Mouse (Mus musculus): ENCODE data around the gene G6pc3. TPM values are rescaled to one million over a fixed set of nuclear protein-coding genes. Genes with fewer than 3 reads are reported as not detected.

Gene G6pc3
- total and polyA plus RNA-seq, 3 experiments = 31.3 to 72.3 (median 34.7) TPM

- TF ChIP-seq MYC (IDR thresholded peaks at IDR 0.05; ENCODE audit: low read depth, low read length) (peak; percentile 74; the same call in 1 of the 2 replicates), ZC3H11A (IDR thresholded peaks at IDR 0.05; ENCODE audit: low read depth, low read length) (no peak), NELFE (IDR thresholded peaks at IDR 0.05; ENCODE audit: low read depth, low read length) (peak; percentile 34; the same call in 1 of the 2 replicates), ELF1 (IDR thresholded peaks at IDR 0.05; ENCODE audit: low read depth, low read length) (peak; percentile 81), SIN3A (IDR thresholded peaks at IDR 0.05; ENCODE audit: low read length) (peak; percentile 68), ZMIZ1 (IDR thresholded peaks at IDR 0.05; ENCODE audit: low read depth, low read length) (no peak), SMC3 (IDR thresholded peaks at IDR 0.05; ENCODE audit: low read depth, low read length) (peak; percentile 88), KAT2A (IDR thresholded peaks at IDR 0.05; ENCODE audit: insufficient replicate concordance, low read length) (no peak), UBTF (IDR thresholded peaks at IDR 0.05; ENCODE audit: low read depth, low read length) (no peak), HCFC1 (IDR thresholded peaks at IDR 0.05; ENCODE audit: low read depth, low read length) (peak; percentile 65), E2F4 (IDR thresholded peaks at IDR 0.05; ENCODE audit: insufficient replicate concordance, low read depth, low read length) (no peak), USF2 (conservative IDR thresholded peaks at IDR 0.05; ENCODE audit: low read depth, low read length) (no peak), JUND (conservative IDR thresholded peaks at IDR 0.05; ENCODE audit: low read depth, low read length) (no peak), TCF12 (IDR thresholded peaks at IDR 0.05; ENCODE audit: low read depth, low read length) (0 out of 2 replicates have a peak, but pooled peaks have one; percentile 42), CTCF (conservative IDR thresholded peaks at IDR 0.05 in 1 of 2, IDR thresholded peaks at IDR 0.05 in 1 of 2; ENCODE audit: low read depth in 2 of 2, low read length in 2 of 2) (peak; percentile 83 to 89), RCOR1 (conservative IDR thresholded peaks at IDR 0.05; ENCODE audit: low read depth, low read length) (no peak), ZKSCAN1 (IDR thresholded peaks at IDR 0.05; ENCODE audit: borderline replicate concordance, low read depth, low read length) (no peak), BHLHE40 (IDR thresholded peaks at IDR 0.05; ENCODE audit: low read depth, low read length) (peak; percentile 67), POLR2AphosphoS2 (IDR thresholded peaks at IDR 0.05; ENCODE audit: low read depth, low read length) (no peak), IRF4 (IDR thresholded peaks at IDR 0.05; ENCODE audit: low read depth, low read length) (peak; percentile 55), POLR2A (IDR thresholded peaks at IDR 0.05; ENCODE audit: low read depth, low read length) (no peak), ETS1 (conservative IDR thresholded peaks at IDR 0.05; ENCODE audit: low read depth, low read length) (0 out of 2 replicates have a peak, but pooled peaks have one; percentile 14)
Measured at GRCm38 (mm10) chr11:102209742-102210141, 20.3 kb downstream of the G6pc3 start (continued).

GRCm38 (mm10) chr11:102210185-102210584 lies 20.8 kb downstream of the G6pc3 start:
- Histone ChIP-seq H3K79me2 (replicated peaks; ENCODE audit: control insufficient read depth, extremely low read depth, insufficient read depth, poor library complexity, severe bottlenecking) (0 out of 2 replicates have a peak, but pooled peaks cover 2% of the 10 kb centered on the region), H3K4me1 (ENCODE audit: control insufficient read depth in 1 of 2, insufficient read depth in 2 of 2) (peaks cover 39 to 75% of the 10 kb centered on the region in 2 experiments), H3K4me2 (ENCODE audit: insufficient read depth, low read depth, poor library complexity, severe bottlenecking) (no peak overlapping the region), H3K4me3 (replicated peaks in 1 of 3; ENCODE audit: low read depth in 2 of 3, low read length in 2 of 3, poor library complexity in 1 of 3) (no peak overlapping the region), H3K9me3 (replicated peaks; ENCODE audit: low read length) (no peaks in the 10 kb centered on the region), H3K27me3 (replicated peaks) (no peaks in the 10 kb centered on the region), H3K36me3 (replicated peaks in 1 of 2; ENCODE audit: control insufficient read depth in 1 of 2, insufficient read depth in 1 of 2, low read length in 1 of 2) (peaks cover 11 to 38% of the 10 kb centered on the region in 2 experiments), H3K27ac (ENCODE audit: insufficient read depth, low read depth) (no peak overlapping the region), H3K9ac (ENCODE audit: insufficient read depth, low read depth) (no peak overlapping the region)
- DNase-seq (ENCODE audit: extremely low read depth) = no peak
- dilution Hi-C loops (cut with MboI; ENCODE audit: extremely low pct_ligation_motif_present, extremely low pct_unique_long_range_greater_than_20kb, low sequenced_read_pairs) (no loop called here), in situ Hi-C loops (cut with MboI; ENCODE audit: low pct_ligation_motif_present, low pct_unique_long_range_greater_than_20kb, low sequenced_read_pairs) (no loop called here)
- TF ChIP-seq GABPA (IDR thresholded peaks at IDR 0.05; ENCODE audit: insufficient replicate concordance, low read depth, low read length) = no peak
- no peak for TF ChIP-seq ZMIZ1 (IDR thresholded peaks at IDR 0.05; ENCODE audit: low read depth, low read length)
- no peak for TF ChIP-seq POLR2AphosphoS2 (IDR thresholded peaks at IDR 0.05; ENCODE audit: low read depth, low read length)
- TF ChIP-seq MEF2A (IDR thresholded peaks at IDR 0.05; ENCODE audit: borderline replicate concordance, low read depth, low read length) = no peak
- TF ChIP-seq TBP (conservative IDR thresholded peaks at IDR 0.05; ENCODE audit: low read depth, low read length) = no peak
- TF ChIP-seq ZKSCAN1 (IDR thresholded peaks at IDR 0.05; ENCODE audit: borderline replicate concordance, low read depth, low read length) = no peak
- TF ChIP-seq CHD2 (IDR thresholded peaks at IDR 0.05; ENCODE audit: low read length) = no peak
- TF ChIP-seq PAX5 (IDR thresholded peaks at IDR 0.05; ENCODE audit: low read length) = no peak
- no peak for TF ChIP-seq EP300 (IDR thresholded peaks at IDR 0.05; ENCODE audit: low read length)
- no peak for TF ChIP-seq MAZ (IDR thresholded peaks at IDR 0.05; ENCODE audit: low read depth, low read length)

Data from CH12.LX (cell line).